Mouse (Mus musculus) forebrain, postnatal 0 days (tissue): ENCODE results near the gene Ppp3ca. TPM values are rescaled to one million over a fixed set of nuclear protein-coding genes. Genes with fewer than 3 reads are reported as not detected.

Experiments
- ATAC-seq: fragments of 200-750 bp; cut with Nextera tagmentation; 2 replicates; pipeline ENCODE4 v1.8.0; 2017; ENCODE audit warnings: mild to moderate bottlenecking, moderate library complexity
- DNase-seq: peaks from one replicate; pipeline ENCODE4 v3.0.0-alpha.2; 2015
- H3K27ac ChIP-seq: fragments of 300-500 bp; sonication (generic); 2 replicates; pipeline ENCODE4 v1.5.1; 2014; ENCODE audit warnings: low read depth, mild to moderate bottlenecking, antibody characterized with exemption, low read length, moderate library complexity, mixed read lengths
- H3K27me3 ChIP-seq: fragments of 300-500 bp; sonication (generic); 2 replicates; pipeline ENCODE4 v1.6.1; 2014; ENCODE audit warnings: mild to moderate bottlenecking, low read length, mixed read lengths; ENCODE audit not compliant: insufficient read depth
- H3K36me3 ChIP-seq: fragments of 300-500 bp; sonication (generic); 2 replicates; pipeline ENCODE4 v1.6.1; 2014; ENCODE audit warnings: mild to moderate bottlenecking, moderate library complexity; ENCODE audit not compliant: insufficient read depth
- H3K4me1 ChIP-seq: fragments of 300-500 bp; sonication (generic); 2 replicates; pipeline ENCODE4 v1.6.1; 2014; ENCODE audit warnings: antibody characterized with exemption; ENCODE audit not compliant: insufficient read depth
- H3K4me2 ChIP-seq: fragments of 300-500 bp; sonication (generic); 2 replicates; pipeline ENCODE4 v1.6.1; 2014; ENCODE audit warnings: low read depth, mild to moderate bottlenecking, moderate library complexity
- H3K4me3 ChIP-seq: fragments of 300-500 bp; sonication (generic); 2 replicates; pipeline ENCODE4 v1.5.1; 2014; ENCODE audit warnings: low read depth, low read length, mixed read lengths
- H3K9ac ChIP-seq: fragments of 300-500 bp; sonication (generic); 2 replicates; pipeline ENCODE4 v1.6.1; 2014; ENCODE audit warnings: mild to moderate bottlenecking
- H3K9me3 ChIP-seq: fragments of 300-500 bp; sonication (generic); 2 replicates; pipeline ENCODE4 v1.6.1; 2016; ENCODE audit warnings: low read length
- CTCF ChIP-seq: sonication (generic); IDR thresholded peaks from 2 replicates; pipeline ENCODE4 v1.5.1; 2016; ENCODE audit warnings: antibody characterized with exemption, control low read depth, low read depth
- WGBS: fragments of 180-500 bp; shearing (Covaris S2); extraction: QIAGEN DNeasy Blood & Tissue Kit; methylation state at CpG from one replicate; pipeline ENCODE4 v1.1.7; 2014; 5-methylcytosine and 5-hydroxymethylcytosine counted together
- polyA plus RNA-seq: library from polyadenylated mRNA; unstranded; fragments of >200 nt; fragmentation: Nextera tagmentation; extraction: Ambion mirVana; gene quantifications from 2 replicates; pipeline ENCODE4 v1.2.1, GENCODE M21; 2015
- total RNA-seq: library from RNA; depleted of rRNA; stranded (reverse); fragments of >200 nt; gene quantifications from 2 replicates; pipeline ENCODE4 v1.2.3, GENCODE M21; 2014

Ppp3ca gene
- total and polyA plus RNA-seq, 2 experiments from 2014 or later = 223 to 231 TPM

DNA sequence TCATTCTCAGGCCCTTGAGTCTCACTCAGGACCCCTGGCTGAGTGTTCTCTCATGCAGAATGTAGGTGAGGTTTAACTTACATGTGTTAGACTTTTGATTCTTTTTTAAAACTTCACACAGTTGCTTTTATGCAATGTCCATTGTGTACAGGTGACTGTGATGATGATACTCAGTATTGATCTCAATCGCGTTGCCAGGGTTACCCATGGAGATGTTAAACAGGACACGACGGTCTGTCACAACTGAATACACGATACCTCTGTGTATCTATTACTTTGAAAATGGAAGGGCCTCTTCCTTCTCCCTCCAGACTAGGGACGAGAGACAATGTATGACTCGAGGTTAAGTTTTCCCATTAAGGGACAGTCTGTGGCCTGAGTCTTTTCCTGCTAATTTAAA, 107.5 kb downstream of the Ppp3ca start:
- Histone ChIP-seq H3K36me3 (no peaks in the 10 kb centered on the region), H3K27me3 (no peaks in the 10 kb centered on the region), H3K9ac (no peak overlapping the region), H3K27ac (no peak overlapping the region), H3K9me3 (no peaks in the 10 kb centered on the region), H3K4me3 (no peak overlapping the region), H3K4me1 (peaks cover 7% of the 10 kb centered on the region; the same call in 1 of the 2 replicates), H3K4me2 (no peak overlapping the region)
- DNase-seq (no peak), ATAC-seq (no peak)
- 81% methylated on average over 7 of the region's 7 CpGs for WGBS
- TF ChIP-seq CTCF = no peak

DNA sequence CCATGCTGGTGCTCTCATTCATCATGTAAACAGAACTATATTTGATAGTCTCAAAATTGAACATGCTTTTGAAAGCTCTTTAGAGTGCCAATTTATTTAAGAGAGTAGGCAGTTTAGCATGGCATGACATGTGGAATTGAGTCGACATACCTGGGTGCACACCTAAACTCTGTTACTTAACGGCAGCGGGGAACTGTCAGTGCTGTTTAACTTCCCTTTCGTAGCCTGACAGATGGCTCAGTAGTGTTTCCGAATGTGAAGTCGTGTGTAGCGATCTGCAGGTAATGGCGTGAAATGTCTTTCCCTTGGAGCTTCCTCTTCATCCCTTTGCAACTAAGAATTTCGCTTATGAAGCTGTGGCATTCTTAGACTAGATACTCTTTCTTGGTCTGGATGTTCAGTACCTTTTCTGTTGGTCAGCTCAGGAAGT, 107.9 kb downstream of the Ppp3ca start:
- H3K4me3 ChIP-seq = no peak overlapping the region
- H3K27me3 ChIP-seq = no peaks in the 10 kb centered on the region
- H3K4me1 ChIP-seq = peaks cover 7% of the 10 kb centered on the region; the same call in 1 of the 2 replicates
- DNase-seq = no peak
- no peak overlapping the region for H3K9ac ChIP-seq
- 83% methylated on average over 9 of the region's 9 CpGs for WGBS
- H3K4me2 ChIP-seq = no peak overlapping the region
- H3K27ac ChIP-seq = no peak overlapping the region
- no peak for ATAC-seq
- TF ChIP-seq CTCF = no peak
- no peaks in the 10 kb centered on the region for H3K36me3 ChIP-seq
- no peaks in the 10 kb centered on the region for H3K9me3 ChIP-seq

DNA sequence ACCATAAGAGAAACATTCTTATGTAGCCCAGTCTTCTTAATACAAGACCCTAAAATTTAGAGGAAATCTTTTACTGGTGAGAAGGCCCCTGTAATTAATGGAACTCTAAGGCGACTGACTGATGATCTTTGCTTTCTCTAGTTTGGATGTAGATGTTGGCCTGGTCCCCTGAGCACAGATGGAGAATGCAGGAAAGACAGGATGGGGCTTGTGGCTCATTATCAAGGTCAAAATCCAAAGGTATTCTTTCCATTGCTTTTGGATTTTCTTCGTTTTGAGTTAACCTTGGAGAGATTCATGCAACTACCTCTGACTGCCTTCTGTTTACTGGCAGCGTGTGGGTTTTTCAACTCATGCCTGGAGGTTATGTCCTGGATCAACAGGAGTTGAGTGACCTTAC, 110.4 kb downstream of the Ppp3ca start:
- Histone ChIP-seq H3K36me3 (no peaks in the 10 kb centered on the region), H3K4me3 (no peak overlapping the region), H3K9ac (no peak overlapping the region), H3K9me3 (no peaks in the 10 kb centered on the region), H3K27me3 (no peaks in the 10 kb centered on the region), H3K4me1 (no peaks in the 10 kb centered on the region), H3K27ac (no peak overlapping the region), H3K4me2 (no peak overlapping the region)
- TF ChIP-seq CTCF = no peak
- no peak for DNase-seq
- ATAC-seq = no peak
- 92% methylated on average over 3 of the region's 3 CpGs for WGBS

DNA sequence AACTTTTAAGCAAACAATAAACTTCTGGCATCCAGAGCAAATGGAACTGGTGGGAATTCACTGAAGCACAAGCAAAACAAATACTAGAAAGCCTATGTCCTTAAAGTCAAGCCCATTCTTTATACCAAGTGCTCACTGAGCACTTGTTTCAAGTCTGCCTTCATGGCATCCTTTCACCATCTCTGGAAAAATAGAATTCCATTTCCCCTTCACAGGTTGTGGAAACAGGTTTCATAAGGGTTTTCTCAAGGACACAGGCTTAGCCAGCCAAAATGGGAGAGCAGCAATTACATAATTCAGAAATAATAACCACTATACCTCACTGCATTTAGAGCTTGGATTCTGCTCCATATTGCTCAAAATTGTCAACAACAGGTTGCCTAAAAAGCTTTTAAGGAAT, 112.1 kb downstream of the Ppp3ca start:
- DNase-seq (no peak), ATAC-seq (no peak)
- Histone ChIP-seq H3K9ac (no peak overlapping the region), H3K27me3 (no peaks in the 10 kb centered on the region), H3K36me3 (no peaks in the 10 kb centered on the region), H3K9me3 (no peaks in the 10 kb centered on the region), H3K4me3 (no peak overlapping the region), H3K4me1 (no peaks in the 10 kb centered on the region), H3K4me2 (no peak overlapping the region), H3K27ac (no peak overlapping the region)
- TF ChIP-seq CTCF = no peak

DNA sequence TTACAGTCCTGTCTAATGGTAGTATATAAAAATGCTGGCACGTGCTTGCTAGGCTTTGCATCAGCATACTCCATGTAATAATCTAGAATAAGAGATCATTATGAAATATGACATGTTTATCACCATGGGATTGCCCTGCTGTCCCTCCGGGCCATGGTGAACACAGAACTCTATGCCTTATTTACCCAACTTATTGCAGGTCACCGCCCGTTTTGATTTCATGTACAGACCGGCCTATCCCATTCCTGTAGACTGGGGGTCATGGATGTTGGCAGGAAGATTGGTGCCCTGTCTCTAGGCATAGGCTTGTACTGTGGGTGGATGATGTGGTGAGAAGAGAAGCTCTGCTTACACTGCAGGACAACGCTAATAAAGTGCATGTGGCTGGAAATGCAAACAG, 115.8 kb downstream of the Ppp3ca start:
- no peaks in the 10 kb centered on the region for H3K36me3 ChIP-seq
- 95% methylated on average over 6 of the region's 6 CpGs for WGBS
- no peaks in the 10 kb centered on the region for H3K27me3 ChIP-seq
- no peak overlapping the region for H3K4me3 ChIP-seq
- ATAC-seq (no peak), DNase-seq (no peak)
- H3K9ac ChIP-seq = no peak overlapping the region
- no peak overlapping the region for H3K27ac ChIP-seq
- H3K4me1 ChIP-seq = peaks cover 7% of the 10 kb centered on the region; the same call in 1 of the 2 replicates
- no peak for TF ChIP-seq CTCF
- H3K4me2 ChIP-seq = no peak overlapping the region
- H3K9me3 ChIP-seq = no peaks in the 10 kb centered on the region

DNA sequence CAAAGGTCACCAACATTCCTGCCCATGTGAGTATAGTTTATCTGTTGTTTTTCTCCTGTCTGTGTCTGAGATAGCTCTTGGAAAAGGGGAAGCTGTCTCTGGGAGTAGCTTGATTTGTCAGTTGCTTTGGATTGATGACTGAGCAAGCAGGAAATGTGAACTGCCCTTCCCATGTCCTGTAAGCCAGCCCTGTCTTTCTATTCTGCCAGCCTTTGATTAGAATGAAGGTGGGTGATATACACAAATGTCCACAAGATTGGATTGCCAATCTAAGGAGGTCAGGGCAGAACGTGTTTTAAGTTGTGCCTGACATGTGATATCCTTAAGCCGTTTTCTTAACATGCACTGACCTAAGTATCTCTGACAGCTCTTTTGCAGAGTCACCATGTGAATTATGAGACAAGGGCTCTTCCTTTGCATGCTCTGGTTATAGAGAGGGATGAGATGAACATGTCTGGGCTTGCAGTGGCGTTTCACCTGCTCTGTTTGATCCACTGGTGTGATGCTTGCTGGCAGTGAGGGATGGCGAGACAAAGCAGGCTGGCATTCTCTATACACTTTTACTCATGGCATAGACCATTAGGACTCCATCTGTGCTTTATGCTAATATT, 120.4 kb downstream of the Ppp3ca start:
- DNase-seq = no peak
- Histone ChIP-seq H3K4me2 (no peak overlapping the region), H3K9me3 (no peaks in the 10 kb centered on the region), H3K27me3 (no peaks in the 10 kb centered on the region), H3K27ac (no peak overlapping the region), H3K9ac (no peak overlapping the region), H3K4me1 (peaks cover 9% of the 10 kb centered on the region; the same call in 1 of the 2 replicates), H3K36me3 (no peaks in the 10 kb centered on the region), H3K4me3 (no peak overlapping the region)
- no peak for TF ChIP-seq CTCF
- 42% methylated on average over 4 of the region's 4 CpGs for WGBS
- ATAC-seq = no peak

DNA sequence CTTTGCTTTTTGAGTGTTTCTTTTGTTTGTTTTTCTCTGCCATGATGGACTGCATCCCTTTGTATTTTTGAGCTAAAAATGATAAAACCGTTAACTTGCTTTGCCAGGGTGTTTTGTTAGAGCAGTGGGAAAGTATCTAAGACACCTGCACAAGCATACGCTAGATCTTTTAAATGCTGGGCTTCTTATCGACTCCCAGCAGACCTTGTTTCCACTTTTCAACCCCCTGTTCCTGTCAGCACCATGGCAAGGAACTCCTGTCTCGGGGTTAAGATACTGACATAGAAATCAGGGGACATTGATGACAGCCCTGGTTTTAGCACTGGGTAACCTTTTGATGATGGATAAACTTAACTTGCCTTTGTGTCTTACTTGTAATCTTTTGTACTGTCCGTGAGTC, 121.5 kb downstream of the Ppp3ca start:
- ATAC-seq (no peak), DNase-seq (no peak)
- TF ChIP-seq CTCF = no peak
- Histone ChIP-seq H3K9ac (no peak overlapping the region), H3K4me1 (peaks cover 9% of the 10 kb centered on the region; the same call in 1 of the 2 replicates), H3K9me3 (no peaks in the 10 kb centered on the region), H3K4me3 (no peak overlapping the region), H3K4me2 (no peak overlapping the region), H3K27me3 (no peaks in the 10 kb centered on the region), H3K27ac (no peak overlapping the region), H3K36me3 (no peaks in the 10 kb centered on the region)
- WGBS = 87% methylated on average over 5 of the region's 5 CpGs
